Mouse (Mus musculus) brain, adult 2 months (tissue): ENCODE measurements at regions not wholly inside any gene's neighbourhood (a gene's known extent, or its start where the extent isn't known, plus 50 kb on each side); places are given as distances from the start of the nearest gene placed in this dataset.

ENCODE experiments used
- DNase-seq: peaks from one replicate; pipeline ENCODE4 v3.0.0; 2011; ENCODE audit warnings: low read depth, low spot score

GRCm38 (mm10) chr16:57823329-57823728, 68.8 kb upstream of the Col8a1 start:
- peak; percentile 10 for DNase-seq

GRCm38 (mm10) chr16:57845416-57845815, 90.9 kb upstream of the Col8a1 start:
- no peak for DNase-seq

DNA sequence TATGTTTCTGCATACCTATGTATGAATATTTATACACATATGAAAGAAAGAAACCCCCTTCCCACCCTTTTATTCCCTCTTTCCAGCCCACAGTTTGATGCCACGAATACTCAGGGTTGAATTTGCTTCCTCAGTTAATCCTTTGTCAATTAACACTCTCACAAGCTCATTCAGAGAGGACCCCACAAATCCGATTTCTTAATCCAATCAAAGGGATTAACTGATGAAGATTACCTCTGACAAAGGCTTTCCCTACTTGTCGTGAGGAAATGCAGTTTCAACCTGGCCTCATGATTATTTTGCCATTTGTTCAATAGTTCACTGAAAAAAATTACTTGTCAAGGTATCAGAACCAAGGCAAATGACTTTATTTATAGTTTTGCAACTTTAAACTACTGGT, 91.8 kb upstream of the Col8a1 start:
- no peak for DNase-seq

DNA sequence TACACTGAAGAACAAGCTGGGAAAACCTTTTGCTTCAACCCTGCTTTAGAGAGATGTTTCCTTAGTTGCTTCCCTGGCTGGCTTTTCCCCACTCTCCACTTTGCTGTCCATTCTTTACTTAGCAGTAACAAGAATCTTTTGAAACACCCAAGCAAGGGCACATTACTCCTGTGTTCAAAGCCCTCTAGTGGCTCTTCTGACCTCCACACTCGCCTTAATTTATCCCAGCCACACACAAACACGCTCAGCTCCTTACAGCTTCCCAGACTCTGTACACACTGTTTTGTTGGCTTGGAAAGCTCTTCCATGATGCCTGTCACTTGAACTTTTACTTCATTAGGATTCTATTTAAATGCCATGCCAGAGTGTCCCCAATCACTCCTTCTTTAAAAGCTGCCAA, 97.3 kb upstream of the Col8a1 start:
- DNase-seq: no peak

GRCm38 (mm10) chr16:57852838-57853460, 98.4 kb upstream of the Col8a1 start:
- no peak for DNase-seq

DNA sequence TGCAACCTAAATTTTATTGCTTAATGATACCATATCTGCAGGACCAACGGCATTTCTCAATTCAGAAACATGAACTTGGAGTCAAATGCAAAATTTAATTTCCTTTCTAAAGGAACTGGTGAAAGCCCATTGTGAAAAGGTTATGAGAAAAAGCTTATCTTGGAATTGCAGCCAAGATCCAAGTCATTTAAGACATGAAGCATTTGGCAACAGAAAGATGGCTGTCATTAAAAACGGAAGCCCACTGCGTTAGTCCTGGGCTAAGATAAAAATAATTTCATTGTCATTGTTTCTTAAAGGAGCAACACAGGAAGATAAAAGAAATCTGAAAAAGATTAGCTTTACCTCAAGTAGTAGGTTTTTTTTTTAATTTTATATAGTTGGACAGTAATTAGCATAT, 99.2 kb upstream of the Col8a1 start:
- no peak for DNase-seq

DNA sequence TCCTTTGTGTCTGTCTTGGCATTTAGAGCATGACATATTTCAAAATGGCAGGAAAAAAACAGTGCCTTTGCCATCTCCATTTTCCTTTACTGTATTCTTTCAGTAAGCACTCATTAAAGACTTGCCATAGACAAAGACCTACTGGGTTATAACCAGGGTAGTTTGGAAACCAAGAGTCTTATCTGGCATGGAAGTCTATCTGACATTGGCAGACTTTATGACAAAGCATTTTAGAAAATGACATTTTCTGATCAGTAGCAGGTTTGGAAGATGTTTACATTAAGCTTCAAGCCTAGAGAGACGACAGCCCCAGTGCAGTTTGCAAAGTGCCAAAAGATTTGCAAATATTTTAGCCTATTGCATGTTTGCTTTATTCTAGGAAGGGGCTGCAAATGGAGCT, 102.5 kb upstream of the Col8a1 start:
- no peak for DNase-seq

DNA sequence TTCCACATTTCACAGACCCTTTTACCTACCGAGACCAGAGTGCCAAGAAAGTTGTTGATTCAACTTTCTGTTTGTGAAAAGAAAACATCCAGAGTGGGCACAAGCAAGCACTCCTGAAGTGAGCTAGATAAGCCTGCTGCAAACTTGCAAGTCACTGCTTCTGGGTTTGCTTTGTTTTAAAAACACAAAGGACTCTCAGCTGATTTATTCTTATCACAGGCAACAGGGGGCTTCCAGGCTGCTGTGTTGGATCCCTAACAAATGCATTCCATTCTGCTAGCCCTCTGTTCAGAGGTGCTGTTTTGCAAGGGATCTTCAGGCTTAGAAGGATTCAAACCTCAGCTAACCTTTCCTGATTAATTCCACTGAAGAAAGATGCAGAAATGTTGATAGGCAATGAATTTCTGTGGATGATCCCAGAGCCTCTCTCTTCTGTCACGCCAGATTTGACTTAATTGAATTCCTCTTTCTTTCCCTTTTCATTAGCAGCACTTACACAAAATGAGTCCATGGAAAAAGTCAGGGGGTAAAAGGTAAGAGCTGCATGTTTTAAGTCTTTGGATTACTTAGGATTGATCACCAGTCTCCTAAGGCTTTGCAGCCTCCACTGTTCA, 103.7 kb upstream of the Col8a1 start:
- no peak for DNase-seq

DNA sequence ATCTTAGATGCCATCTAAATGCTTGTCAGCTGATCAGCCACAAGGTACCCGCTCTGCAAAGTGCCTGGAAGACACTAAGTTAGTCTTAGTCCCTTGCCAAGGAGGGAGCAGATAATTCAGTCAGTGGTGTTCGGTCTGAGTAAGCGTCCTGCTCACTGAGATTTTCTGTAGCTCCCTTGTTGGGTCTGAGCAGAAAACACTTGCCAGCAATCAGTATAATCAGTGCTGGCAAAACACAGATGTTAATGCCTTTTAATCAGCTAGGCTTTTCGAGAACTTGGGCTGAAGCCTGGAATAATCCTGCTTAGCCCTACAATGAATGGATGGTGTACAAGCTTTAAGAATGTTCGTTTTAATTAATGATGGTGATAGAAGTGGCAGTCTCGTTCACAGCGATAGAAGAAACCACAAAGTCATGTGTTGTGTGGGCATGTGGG, 104.2 kb upstream of the Col8a1 start:
- DNase-seq: peak; percentile 41

DNA sequence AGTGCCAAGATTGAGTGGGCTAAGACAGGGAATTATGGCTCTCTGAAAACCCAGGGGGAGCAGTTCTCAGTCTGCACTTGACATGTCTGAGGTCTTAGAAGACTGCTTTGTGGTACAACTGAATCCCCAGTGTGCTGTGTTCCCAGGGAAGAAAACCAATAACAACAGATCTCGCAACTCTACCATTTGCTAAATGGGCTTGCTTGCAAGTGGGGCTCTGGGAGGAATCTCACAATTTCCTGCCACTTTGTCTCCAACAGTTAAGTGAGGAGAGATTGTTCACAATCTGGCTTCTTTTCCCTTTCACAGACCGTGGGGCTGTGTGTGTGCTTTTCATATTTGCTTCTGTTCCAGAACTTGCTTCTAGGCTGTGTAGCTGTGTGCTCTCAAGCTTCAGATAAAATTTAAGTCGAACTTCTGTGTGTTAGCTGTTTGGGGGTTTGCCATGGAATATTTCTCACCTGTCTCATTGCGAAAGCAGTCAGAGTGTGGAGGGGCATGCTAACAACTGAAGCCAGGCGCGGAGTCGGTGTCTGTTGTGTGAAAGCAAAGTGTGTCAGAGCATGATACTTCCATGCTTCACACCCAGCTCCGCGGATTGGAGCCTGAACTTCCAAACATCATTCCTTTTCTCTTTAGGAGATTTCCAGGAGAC, 108.8 kb upstream of the Col8a1 start:
- DNase-seq: peak; percentile 20

GRCm38 (mm10) chr16:57876857-57877256, 122.3 kb upstream of the Col8a1 start:
- no peak for DNase-seq

DNA sequence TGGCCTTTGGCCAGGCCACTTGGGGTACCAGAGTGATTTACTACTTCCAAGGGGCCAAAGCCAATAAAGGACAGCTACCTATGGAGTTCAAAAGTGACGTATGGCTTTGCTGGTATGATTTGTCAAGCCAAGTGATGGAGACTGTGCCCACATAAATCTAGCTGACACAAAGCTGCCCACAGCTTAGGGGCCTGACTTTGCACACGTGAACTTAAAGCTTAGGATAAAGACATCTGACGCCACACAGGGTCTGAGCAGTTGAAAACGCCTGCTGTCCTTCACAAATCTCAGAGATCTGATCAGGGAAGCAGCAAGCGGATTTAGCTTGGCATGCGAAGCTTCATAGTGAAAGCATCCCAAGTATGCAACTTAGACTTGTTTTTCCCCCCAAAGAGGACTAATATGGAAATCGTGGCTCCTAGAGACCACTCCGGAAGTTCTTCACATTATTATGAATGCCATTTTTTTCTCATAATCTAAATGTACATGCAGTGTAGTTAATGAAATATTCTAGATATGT, 127.1 kb upstream of the Col8a1 start:
- no peak for DNase-seq

- DNase-seq: no peak
Measured at GRCm38 (mm10) chr16:57888138-57888537, 133.6 kb upstream of the Col8a1 start.

- DNase-seq: no peak
Measured at GRCm38 (mm10) chr16:57888553-57888952, 134.0 kb upstream of the Col8a1 start.

DNA sequence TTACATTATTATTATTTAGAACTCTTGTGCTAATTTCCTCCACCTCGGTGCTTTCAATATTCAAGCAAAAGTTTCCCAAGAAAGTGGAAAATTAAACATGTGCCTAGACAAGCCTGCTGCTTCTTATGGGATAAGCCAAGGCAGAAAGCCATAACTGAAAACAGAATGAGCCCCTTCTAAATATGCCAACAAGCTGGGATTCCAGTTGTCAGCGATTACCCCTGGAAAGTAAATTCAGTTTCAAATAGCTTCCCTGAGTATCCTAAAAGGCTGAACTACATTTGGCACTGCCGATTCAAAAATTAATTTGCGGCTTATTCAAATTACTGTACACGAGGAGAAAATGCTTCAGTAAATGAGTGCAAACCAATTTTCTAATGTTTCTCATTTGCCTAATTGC, 135.6 kb upstream of the Col8a1 start:
- DNase-seq: no peak

GRCm38 (mm10) chr16:57893111-57893510, 138.6 kb upstream of the Col8a1 start:
- no peak for DNase-seq

DNA sequence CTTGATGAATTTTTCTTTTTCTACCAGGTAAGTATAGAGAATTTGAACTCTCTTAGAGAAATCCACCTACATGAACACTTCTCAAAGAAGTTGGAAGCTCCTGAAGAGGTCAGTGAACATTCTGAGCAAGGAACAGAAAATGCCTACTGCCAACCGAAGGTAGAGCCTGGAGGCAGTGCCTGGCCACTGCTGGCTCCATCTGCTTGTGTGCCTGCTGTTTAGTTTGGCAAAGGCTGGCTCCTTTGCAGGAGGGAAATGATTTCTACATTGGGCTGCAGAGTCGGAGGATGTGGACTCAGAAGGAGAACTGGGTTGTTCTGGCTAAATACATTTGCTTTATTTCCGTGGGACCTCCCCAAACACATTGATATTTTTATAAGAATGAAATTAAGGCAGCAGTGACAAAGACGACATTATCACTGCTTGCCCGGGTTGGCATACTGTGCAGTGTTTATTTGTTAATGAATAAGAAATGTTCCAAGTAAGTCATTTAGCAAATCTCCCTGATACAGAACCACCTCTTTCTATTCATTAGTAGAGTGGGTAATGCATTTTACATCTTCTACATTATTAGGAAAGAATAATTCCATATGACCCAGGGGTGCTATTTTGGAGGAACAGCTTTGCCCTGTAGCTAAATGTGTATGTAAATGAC, 139.3 kb upstream of the Col8a1 start:
- DNase-seq: peak; percentile 63

GRCm38 (mm10) chr16:57901006-57901405, 146.5 kb upstream of the Col8a1 start:
- DNase-seq: peak; percentile 12

- no peak for DNase-seq
Measured at GRCm38 (mm10) chr16:57902498-57902897, 148.0 kb upstream of the Col8a1 start.

- DNase-seq: no peak
Measured at GRCm38 (mm10) chr16:57912001-57912400, 157.5 kb upstream of the Col8a1 start.

DNA sequence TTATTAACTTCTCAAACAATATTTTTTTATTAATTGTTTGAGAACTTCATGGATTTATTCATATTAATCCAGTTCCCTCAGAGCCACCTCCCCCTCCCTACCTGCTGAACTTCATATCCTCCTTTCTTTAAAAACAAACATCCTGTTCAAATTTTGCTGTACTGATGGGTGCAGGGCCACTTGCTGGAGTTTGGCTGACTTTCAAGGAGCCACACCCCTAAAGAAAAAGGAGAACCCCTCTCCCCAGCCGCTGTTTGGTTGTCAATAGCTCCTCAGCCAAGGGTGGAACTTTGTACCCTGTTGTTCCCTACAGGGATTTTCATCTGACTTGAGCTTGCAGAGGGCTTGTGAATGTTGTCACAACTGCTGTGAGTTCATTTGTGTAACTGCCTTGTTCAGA, 160.0 kb upstream of the Col8a1 start:
- no peak for DNase-seq

DNA sequence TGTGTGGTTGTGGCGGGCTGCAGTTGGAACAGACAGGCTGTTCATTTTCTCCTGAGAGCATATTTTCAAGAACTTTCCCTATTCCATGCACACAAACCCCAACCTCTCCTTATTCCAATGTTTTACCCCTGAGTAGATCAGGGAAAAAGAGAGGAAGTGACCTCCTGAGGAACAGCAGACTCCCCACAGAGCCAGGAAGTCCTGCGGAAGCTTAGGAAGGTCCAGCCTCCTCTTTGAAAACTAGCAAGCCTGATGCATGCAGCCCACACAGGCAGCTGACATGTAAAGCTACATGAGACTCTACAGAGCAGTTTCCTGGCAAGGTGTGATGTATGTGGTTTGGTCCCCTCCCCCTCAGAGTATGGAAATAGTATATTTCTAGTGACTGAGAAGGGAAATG, 160.9 kb upstream of the Col8a1 start:
- DNase-seq: no peak
